Mouse (Mus musculus) hindbrain, embryonic 11.5 days (tissue): ENCODE results near the gene Axdnd1. TPM values are rescaled to one million over a fixed set of nuclear protein-coding genes. Genes with fewer than 3 reads are reported as not detected.

Experiments
- ATAC-seq: fragments of 200-750 bp; cut with Nextera tagmentation; 2 replicates; pipeline ENCODE4 v1.8.0; 2017; ENCODE audit warnings: mild to moderate bottlenecking, moderate TSS enrichment, moderate library complexity; ENCODE audit not compliant: low FRiP score
- DNase-seq: peaks from one replicate; pipeline ENCODE4 v3.0.0-alpha.2; 2015; ENCODE audit warnings: low spot score
- H3K27ac ChIP-seq: fragments of 300-500 bp; sonication (generic); 2 replicates; pipeline ENCODE4 v1.5.1; 2014; ENCODE audit warnings: mild to moderate bottlenecking, low read depth, low read length
- H3K27me3 ChIP-seq: fragments of 300-500 bp; sonication (generic); 2 replicates; pipeline ENCODE4 v1.6.1; 2014; ENCODE audit warnings: mild to moderate bottlenecking, low read length, moderate library complexity, mixed read lengths; ENCODE audit not compliant: control insufficient read depth, insufficient read depth
- H3K36me3 ChIP-seq: fragments of 300-500 bp; sonication (generic); 2 replicates; pipeline ENCODE4 v1.6.1; 2014; ENCODE audit warnings: mild to moderate bottlenecking, low read length, moderate library complexity, mixed read lengths; ENCODE audit not compliant: control insufficient read depth, insufficient read depth
- H3K4me1 ChIP-seq: fragments of 300-500 bp; sonication (generic); replicated peaks from 2 replicates; pipeline ENCODE4 v1.6.1; 2014; ENCODE audit warnings: low read length, mixed read lengths; ENCODE audit not compliant: control insufficient read depth, insufficient read depth
- H3K4me2 ChIP-seq: fragments of 300-500 bp; sonication (generic); replicated peaks from 2 replicates; pipeline ENCODE4 v1.6.1; 2014; ENCODE audit warnings: mild to moderate bottlenecking, low read depth, low read length
- H3K4me3 ChIP-seq: fragments of 300-500 bp; sonication (generic); 2 replicates; pipeline ENCODE4 v1.5.1; 2014; ENCODE audit warnings: low read depth, low read length
- H3K9ac ChIP-seq: fragments of 300-500 bp; sonication (generic); 2 replicates; pipeline ENCODE4 v1.6.1; 2014; ENCODE audit warnings: low read depth, low read length
- H3K9me3 ChIP-seq: fragments of 300-500 bp; sonication (generic); 2 replicates; pipeline ENCODE4 v1.6.1; 2016; ENCODE audit warnings: low read length; ENCODE audit not compliant: control insufficient read depth
- WGBS: fragments of 180-500 bp; shearing (Covaris S2); extraction: QIAGEN DNeasy Blood & Tissue Kit; methylation state at CpG from one replicate; pipeline ENCODE4 v1.1.7; 2014; 5-methylcytosine and 5-hydroxymethylcytosine counted together
- polyA plus RNA-seq: library from polyadenylated mRNA; unstranded; fragments of >200 nt; fragmentation: Nextera tagmentation; extraction: Ambion mirVana; gene quantifications from 2 replicates; pipeline ENCODE4 v1.2.1, GENCODE M21; 2014

Gene Axdnd1
- 0.28 TPM in 1 of 2 replicates, not detected in the other for polyA plus RNA-seq

DNA sequence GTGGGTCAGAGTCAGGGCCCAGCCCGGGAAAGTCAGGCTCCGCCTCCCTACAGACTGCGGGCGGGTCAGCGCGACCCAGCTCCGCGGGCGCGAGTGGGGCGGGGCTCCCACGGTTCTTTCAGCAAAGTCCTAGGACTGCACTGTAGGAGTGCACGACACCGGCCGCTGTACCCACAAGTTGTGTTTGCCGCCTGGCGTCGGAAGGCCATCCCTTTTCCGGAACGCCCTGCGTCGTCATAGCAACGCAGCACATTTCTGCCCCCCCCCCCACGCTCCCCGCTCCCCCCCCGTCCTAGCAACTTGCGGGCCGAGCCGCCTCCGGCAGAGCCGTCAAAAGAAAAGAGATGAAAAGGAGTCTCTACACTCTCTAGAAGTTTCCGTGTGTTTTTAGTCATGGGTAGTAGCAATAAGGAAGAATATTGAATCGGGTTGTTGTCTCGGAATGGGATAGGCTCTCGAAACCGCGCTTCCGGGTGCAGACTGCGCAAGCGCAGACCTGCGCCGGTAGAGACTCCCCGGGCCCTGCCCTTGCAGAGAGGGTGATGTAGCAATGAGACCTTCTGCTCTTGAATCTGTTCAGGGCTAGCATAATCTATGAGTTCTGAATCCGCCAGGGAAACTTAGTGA lies at the start of gene Axdnd1:
TSS of gene Axdnd1 (minus strand) at position 489 of the 627 bp plus-strand sequence.
- H3K27me3 ChIP-seq = no peaks in the 10 kb centered on the region
- WGBS = under 1% methylated on average over 43 of the region's 44 CpGs

DNA sequence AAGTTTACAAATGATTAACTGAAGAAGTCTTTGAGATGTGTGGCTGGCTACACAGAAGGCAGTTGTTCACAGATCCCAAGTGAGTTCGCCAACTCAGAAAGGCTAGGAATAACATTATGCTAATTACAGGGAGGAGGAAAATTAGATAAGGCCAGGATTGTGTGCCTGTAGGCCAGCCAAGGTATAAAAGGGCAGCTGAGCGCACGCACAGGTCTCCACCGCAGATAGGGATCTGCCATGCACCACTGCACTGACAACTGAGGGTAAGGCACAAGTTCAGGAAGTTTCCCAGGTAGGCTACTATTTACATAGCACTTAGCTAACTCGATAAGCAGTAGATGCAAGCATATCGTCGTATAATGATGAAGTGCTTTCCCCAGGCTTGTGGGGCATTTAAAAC lies 49.6 kb upstream of the Axdnd1 start:
- H3K4me3 ChIP-seq = no peak overlapping the region
- DNase-seq (no peak), ATAC-seq (no peak)
- no peaks in the 10 kb centered on the region; the same call in 1 of the 2 replicates for H3K9me3 ChIP-seq
- no peaks in the 10 kb centered on the region for H3K27me3 ChIP-seq
- H3K36me3 ChIP-seq = peaks cover 5% of the 10 kb centered on the region; the same call in 1 of the 2 replicates
- H3K27ac ChIP-seq = no peak overlapping the region
- WGBS = 76% methylated on average over 7 of the region's 7 CpGs
- H3K4me1 ChIP-seq = no peaks in the 10 kb centered on the region; the same call in 1 of the 2 replicates
- no peak overlapping the region for H3K4me2 ChIP-seq
- no peak overlapping the region for H3K9ac ChIP-seq

More for the DNA sequence above, at the start of gene Axdnd1:
- no peaks in the 10 kb centered on the region for H3K9me3 ChIP-seq
- H3K4me2 ChIP-seq = peak within 1 kb of the TSS; percentile 55
- ATAC-seq = peak; percentile 96
- DNase-seq = peak; percentile 90
- H3K27ac ChIP-seq = no peak within 1 kb of the TSS
- peak within 1 kb of the TSS; percentile 58 for H3K4me3 ChIP-seq
- H3K4me1 ChIP-seq = no peaks in the 10 kb centered on the region
- H3K9ac ChIP-seq = peak within 1 kb of the TSS; percentile 48
- H3K36me3 ChIP-seq = no peaks in the 10 kb centered on the region

DNA sequence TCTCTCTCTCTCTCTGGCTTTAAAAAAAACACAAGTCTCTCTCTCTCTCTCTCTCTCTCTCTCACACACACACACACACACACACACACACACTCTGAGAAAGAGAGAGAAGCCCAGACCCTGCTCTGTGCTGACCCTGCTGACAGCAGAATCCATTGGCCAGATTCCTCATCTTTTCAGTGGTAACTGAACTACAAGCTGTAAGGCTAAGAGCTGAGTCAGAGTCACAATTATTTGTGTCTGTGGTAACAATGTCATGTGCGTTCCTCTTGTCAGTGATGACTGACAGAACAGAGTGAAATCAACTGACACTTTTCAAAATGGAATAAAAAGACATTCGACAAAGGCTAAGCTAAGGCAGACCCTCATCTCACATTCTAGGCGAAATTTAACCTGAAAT lies 47.6 kb upstream of the Axdnd1 start:
- Histone ChIP-seq H3K4me2 (no peak overlapping the region), H3K27ac (no peak overlapping the region), H3K4me3 (no peak overlapping the region), H3K4me1 (no peaks in the 10 kb centered on the region; the same call in 1 of the 2 replicates), H3K9me3 (no peaks in the 10 kb centered on the region; the same call in 1 of the 2 replicates), H3K27me3 (no peaks in the 10 kb centered on the region), H3K9ac (no peak overlapping the region), H3K36me3 (peaks cover 5% of the 10 kb centered on the region; the same call in 1 of the 2 replicates)
- 79% methylated on average over 3 of the region's 3 CpGs for WGBS
- no peak for ATAC-seq
- no peak for DNase-seq

DNA sequence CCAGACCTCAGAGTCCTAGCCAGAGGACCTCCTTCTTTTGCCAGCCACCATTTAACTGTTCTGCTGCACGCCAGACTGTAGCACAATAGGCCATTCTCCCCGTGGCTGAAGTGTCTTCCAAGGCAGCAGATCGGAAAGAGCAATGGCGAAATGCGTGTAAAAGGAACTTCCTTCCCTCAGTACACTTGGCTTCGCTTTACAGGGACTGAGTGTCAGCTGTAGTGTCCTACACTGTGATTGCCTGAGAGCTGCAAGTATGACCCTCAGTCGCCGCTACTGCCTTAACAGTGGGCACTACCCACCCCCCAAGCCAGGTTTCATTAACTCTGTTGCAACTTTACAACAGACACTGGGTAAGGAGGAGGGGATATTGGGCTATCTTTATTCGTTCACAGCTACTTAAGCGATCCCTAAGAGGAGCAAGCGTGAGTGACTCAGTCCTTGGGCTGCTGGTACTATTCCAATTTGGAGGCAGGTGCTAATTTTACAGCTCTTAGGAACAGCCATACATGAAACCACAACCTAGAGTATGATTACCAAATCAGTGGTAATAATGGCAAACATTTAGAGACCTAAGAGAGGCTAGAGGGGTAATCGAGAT lies 46.8 kb upstream of the Axdnd1 start:
- no peaks in the 10 kb centered on the region for H3K27me3 ChIP-seq
- H3K4me3 ChIP-seq = no peak overlapping the region
- peaks cover 5% of the 10 kb centered on the region; the same call in 1 of the 2 replicates for H3K36me3 ChIP-seq
- no peak for ATAC-seq
- H3K9ac ChIP-seq = no peak overlapping the region
- no peak overlapping the region for H3K4me2 ChIP-seq
- 88% methylated on average over 12 of the region's 12 CpGs for WGBS
- no peaks in the 10 kb centered on the region; the same call in 1 of the 2 replicates for H3K4me1 ChIP-seq
- no peak for DNase-seq
- no peaks in the 10 kb centered on the region; the same call in 1 of the 2 replicates for H3K9me3 ChIP-seq
- H3K27ac ChIP-seq = no peak overlapping the region

DNA sequence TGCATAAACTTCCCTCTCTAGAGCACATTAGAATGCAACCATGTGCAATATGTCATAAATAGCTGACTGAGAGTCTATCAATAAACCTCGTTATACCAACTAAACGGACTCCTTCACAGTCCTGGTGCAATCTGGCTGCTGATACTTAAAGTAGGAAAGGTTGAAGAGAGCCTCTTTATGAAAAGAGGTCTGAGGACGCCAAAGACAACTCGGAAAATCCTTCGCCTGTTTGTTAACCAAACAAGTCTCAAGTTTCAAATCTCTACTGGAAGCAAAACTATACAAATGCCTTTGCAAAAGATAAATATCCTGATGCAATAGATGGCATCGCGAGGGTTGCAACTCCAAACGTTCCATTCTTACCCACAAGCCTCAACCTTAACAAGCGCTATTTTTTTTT lies 44.0 kb upstream of the Axdnd1 start:
- DNase-seq = no peak
- Histone ChIP-seq H3K36me3 (peaks cover 5% of the 10 kb centered on the region; the same call in 1 of the 2 replicates), H3K27ac (no peak overlapping the region), H3K4me1 (no peaks in the 10 kb centered on the region; the same call in 1 of the 2 replicates), H3K9me3 (no peaks in the 10 kb centered on the region; the same call in 1 of the 2 replicates), H3K4me3 (no peak overlapping the region), H3K27me3 (no peaks in the 10 kb centered on the region), H3K9ac (no peak overlapping the region), H3K4me2 (no peak overlapping the region)
- 94% methylated on average over 9 of the region's 9 CpGs for WGBS
- no peak for ATAC-seq

DNA sequence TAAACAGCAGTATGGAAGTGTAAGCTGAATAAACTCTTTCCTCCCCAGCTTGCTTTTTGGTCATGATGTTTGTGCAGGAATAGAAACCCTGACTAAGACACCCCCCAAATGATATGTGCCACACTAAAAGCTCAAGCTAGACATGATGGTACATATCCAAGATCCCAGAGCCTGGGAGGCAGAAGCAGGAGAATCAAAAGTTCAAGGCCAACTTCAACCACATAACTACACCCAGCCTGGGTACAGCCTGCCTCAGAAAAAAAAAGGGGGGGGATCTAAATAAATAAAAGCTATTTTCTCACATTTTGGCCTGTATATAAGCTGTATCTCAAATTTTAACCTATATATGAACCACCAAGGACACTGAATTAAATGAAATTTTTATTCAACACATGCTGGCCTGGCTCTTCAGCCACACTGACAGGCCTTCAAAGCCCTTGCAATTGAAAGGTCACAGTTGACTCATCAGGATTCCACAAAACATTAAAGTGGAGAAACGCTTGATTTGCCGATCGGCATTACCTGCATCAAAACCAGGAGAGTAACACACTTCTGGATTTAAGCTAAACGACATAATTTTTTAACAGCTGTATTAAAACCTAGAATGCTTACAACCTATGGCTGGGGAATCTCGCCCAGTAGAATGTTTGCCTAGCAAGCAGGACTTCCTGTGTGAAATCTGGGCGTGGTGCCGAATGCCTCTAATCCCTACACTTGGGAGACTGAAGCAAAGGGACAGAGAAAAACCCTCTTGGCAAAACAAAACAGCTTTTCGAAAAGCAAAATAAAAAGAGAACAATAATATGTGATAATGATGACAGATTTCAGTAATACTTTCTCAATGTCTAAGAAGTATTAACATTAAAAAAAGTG lies 43.3 kb upstream of the Axdnd1 start:
- no peaks in the 10 kb centered on the region; the same call in 1 of the 2 replicates for H3K9me3 ChIP-seq
- peaks cover 5% of the 10 kb centered on the region; the same call in 1 of the 2 replicates for H3K36me3 ChIP-seq
- H3K27me3 ChIP-seq = no peaks in the 10 kb centered on the region
- H3K4me1 ChIP-seq = no peaks in the 10 kb centered on the region; the same call in 1 of the 2 replicates
- ATAC-seq = no peak
- no peak overlapping the region for H3K4me2 ChIP-seq
- H3K27ac ChIP-seq = no peak overlapping the region
- no peak for DNase-seq
- whole genome bisulfite sequencing = 93% methylated on average over 8 of the region's 8 CpGs
- no peak overlapping the region for H3K9ac ChIP-seq
- no peak overlapping the region for H3K4me3 ChIP-seq

DNA sequence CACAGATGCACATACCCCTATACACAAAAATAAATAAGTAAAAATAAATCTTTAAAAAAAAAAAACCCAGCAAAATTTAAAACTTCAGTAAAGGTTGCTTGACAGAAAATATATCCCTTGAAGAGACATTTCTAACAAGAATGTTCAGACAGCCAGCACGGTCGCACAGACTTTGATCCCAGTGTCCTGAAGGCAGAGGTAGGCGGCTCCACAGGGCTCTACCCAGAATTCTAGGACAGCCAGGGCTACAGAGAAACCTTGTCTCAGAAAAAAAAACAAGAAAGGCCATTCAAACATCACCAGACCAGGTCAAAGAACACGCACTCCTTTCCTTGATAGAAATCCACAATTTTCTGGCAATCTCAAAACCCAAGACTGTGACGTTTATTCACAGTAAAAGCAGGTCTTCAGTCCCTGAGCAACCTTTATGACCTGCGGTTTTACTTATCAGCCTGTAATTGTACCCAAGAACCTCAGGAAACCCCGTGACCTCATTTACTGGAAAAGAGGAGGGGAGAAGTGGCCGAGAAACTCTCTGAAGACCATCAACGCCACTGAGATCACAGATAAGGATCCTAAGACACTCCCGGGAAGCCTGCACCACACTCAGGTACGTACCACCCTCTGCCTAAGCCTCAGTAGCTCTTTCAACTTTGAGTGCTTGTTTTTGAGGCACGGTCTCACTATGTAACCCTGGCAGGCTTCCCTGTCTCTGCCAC lies 41.5 kb upstream of the Axdnd1 start:
- Histone ChIP-seq H3K27me3 (no peaks in the 10 kb centered on the region), H3K4me1 (no peaks in the 10 kb centered on the region), H3K4me3 (no peak overlapping the region), H3K9ac (no peak overlapping the region), H3K4me2 (no peak overlapping the region), H3K9me3 (no peaks in the 10 kb centered on the region), H3K36me3 (peaks cover 5% of the 10 kb centered on the region; the same call in 1 of the 2 replicates), H3K27ac (no peak overlapping the region)
- no peak for DNase-seq
- WGBS = 86% methylated on average over 12 of the region's 12 CpGs
- ATAC-seq = no peak

DNA sequence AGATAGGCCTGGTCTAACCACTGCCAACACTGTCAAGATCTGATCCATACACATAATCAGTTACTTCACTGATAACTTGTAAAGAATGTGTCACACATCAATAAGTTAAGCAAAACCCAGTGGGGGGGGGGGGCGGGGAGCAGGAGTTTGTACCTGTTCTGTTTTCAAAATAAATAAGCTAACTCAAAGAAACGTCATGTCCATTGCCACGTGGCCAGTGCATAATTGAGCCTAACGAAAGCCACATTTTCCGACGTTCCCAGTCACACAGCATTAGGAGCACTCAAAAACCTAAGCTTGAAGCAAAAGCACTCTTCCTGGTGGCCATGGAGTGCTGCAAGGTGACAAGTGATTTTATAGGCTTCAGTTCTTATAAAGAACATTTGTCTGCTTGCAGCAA lies 40.1 kb upstream of the Axdnd1 start:
- ATAC-seq (no peak), DNase-seq (no peak)
- WGBS = 83% methylated on average over 6 of the region's 6 CpGs

More for the DNA sequence above, 40.1 kb upstream of the Axdnd1 start:
- H3K4me3 ChIP-seq = no peak overlapping the region
- no peaks in the 10 kb centered on the region for H3K4me1 ChIP-seq
- no peaks in the 10 kb centered on the region for H3K36me3 ChIP-seq
- no peaks in the 10 kb centered on the region for H3K9me3 ChIP-seq
- no peak overlapping the region for H3K27ac ChIP-seq
- H3K27me3 ChIP-seq = no peaks in the 10 kb centered on the region
- no peak overlapping the region for H3K9ac ChIP-seq
- no peak overlapping the region for H3K4me2 ChIP-seq
